Mouse (Mus musculus): ENCODE measurements around the gene Gm21970. TPM values are rescaled to one million over a fixed set of nuclear protein-coding genes. Genes with fewer than 3 reads are reported as not detected.
"Not testable (repeated sequence)": the region's sequence is repeated elsewhere in the genome, so short reads cannot be mapped to it uniquely, and the experiment has no call there.

Gm21970 gene
- polyA plus RNA-seq, 1 experiment from 2014 or later, result not detected

DNA sequence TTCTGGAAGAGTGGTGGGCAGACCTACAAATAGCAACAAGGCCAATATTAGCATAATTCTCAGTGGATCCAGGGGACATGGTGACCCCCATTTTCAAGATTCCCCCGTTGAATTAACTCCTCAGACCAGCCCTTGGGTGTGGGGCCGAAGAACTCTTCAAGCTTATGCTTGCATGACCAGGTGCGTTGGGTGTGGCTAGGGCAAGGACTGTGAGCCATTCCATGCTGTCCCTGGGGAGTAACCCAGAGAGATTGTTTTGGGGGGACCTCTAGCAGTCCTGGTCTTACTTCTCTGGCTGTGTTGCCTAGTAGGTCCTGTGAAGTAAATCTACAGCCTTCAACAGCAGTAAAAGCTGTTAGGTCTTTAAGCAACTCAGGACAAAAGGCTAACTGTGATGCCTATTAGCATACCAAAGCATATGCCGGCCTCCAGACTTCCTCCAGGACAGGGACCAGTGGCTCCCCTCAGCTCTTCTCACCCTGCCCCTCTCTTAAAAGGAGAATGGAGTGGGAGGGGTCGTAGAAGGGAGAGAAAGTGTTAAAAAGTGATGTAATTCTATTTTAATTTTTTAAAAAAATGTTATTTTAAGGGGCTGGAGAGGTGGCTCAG lies 41.3 kb downstream of the Gm21970 start:
- 36% methylated on average over 5 of the region's 5 CpGs for WGBS

DNA sequence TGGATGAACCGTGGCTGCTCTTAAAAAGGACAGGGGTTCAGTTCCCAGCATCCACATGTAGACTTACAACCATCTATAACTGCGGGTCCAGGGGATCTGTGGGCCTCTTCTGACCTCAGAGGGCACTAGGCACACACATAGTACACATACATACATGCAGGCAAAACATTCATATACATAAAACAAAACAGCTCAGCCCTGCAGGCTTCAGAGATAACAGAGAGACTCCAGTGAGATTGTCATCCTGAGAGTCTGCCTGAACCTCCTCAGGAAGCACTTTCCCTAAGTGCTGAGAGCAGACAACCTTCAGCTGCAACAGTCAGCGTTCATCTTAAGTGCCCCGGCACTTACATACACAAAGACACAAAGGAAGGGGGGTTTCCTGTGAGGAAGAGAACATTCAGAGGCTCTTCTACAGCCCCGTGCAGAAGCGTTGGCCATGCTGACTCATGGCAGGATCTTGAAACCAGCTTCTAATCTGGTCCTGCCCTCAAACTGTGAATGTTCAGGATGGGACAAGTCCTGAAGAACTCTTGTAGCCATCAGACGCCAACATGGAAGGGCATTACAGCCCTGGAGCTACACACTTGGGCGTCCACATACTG lies 41.9 kb downstream of the Gm21970 start:
- Histone ChIP-seq H3K4me2 (replicated peaks) (no peak overlapping the region), H3K4me3 (no peak overlapping the region), H3K9me3 (no peaks in the 10 kb centered on the region), H3K4me1 (no peaks in the 10 kb centered on the region), H3K9ac (replicated peaks) (no peak overlapping the region), H3K27me3 (no peaks in the 10 kb centered on the region), H3K27ac (replicated peaks) (no peak overlapping the region), H3K36me3 (no peaks in the 10 kb centered on the region)
- no peak for ATAC-seq (replicated peaks)
- 66% methylated on average over 8 of the region's 8 CpGs for WGBS

More for the DNA sequence above, 41.3 kb downstream of the Gm21970 start:
- Histone ChIP-seq H3K4me2 (replicated peaks) (no peak overlapping the region), H3K9ac (replicated peaks) (no peak overlapping the region), H3K27ac (replicated peaks) (no peak overlapping the region), H3K9me3 (no peaks in the 10 kb centered on the region), H3K36me3 (no peaks in the 10 kb centered on the region), H3K27me3 (no peaks in the 10 kb centered on the region), H3K4me3 (no peak overlapping the region), H3K4me1 (no peaks in the 10 kb centered on the region)
- no peak for ATAC-seq (replicated peaks)

DNA sequence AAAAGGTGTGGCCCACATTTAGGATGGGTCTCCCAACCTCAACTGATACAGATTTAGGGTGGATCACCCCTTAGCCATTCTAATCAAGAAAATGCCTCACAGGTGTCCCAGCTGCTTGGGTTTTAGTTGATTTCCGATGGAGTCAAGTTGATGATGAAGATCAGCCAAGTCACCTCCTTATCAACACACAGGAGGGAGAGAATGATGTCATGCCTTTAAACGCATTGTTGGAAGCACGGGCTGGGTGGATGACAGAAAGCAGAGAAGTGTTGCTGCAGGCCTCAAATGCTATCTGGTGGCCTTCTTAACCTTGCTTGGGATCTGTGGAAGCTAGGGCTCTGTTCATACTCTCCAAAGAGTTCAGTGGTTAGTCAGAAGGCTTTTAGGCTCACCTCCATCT lies 42.6 kb downstream of the Gm21970 start:
- Histone ChIP-seq H3K4me3 (no peak overlapping the region), H3K4me2 (replicated peaks) (no peak overlapping the region), H3K9me3 (no peaks in the 10 kb centered on the region), H3K27ac (replicated peaks) (no peak overlapping the region), H3K4me1 (no peaks in the 10 kb centered on the region), H3K27me3 (no peaks in the 10 kb centered on the region), H3K36me3 (no peaks in the 10 kb centered on the region), H3K9ac (replicated peaks) (no peak overlapping the region)
- ATAC-seq (replicated peaks), result no peak
- 92% methylated on average over 3 of the region's 3 CpGs for WGBS

GRCm38 (mm10) chr16:91438081-91438480 lies 46.6 kb downstream of the Gm21970 start:
- H3K4me1 ChIP-seq, result no peaks in the 10 kb centered on the region
- 77% methylated on average over 3 of the region's 3 CpGs for WGBS

GRCm38 (mm10) chr16:91438599-91438998 lies 47.1 kb downstream of the Gm21970 start:
- not testable (repeated sequence) for H3K36me3 ChIP-seq; H3K9me3 ChIP-seq; H3K4me2 ChIP-seq (replicated peaks); H3K27me3 ChIP-seq; H3K4me1 ChIP-seq; H3K4me3 ChIP-seq; ATAC-seq (replicated peaks); H3K27ac ChIP-seq (replicated peaks); H3K9ac ChIP-seq (replicated peaks)
- 91% methylated on average over 1 of the region's 1 CpGs for WGBS

More at GRCm38 (mm10) chr16:91438081-91438480, 46.6 kb downstream of the Gm21970 start:
- no peaks in the 10 kb centered on the region for H3K36me3 ChIP-seq
- no peak overlapping the region for H3K9ac ChIP-seq (replicated peaks)
- no peak overlapping the region for H3K4me3 ChIP-seq
- no peaks in the 10 kb centered on the region for H3K9me3 ChIP-seq
- H3K4me2 ChIP-seq (replicated peaks), result no peak overlapping the region
- H3K27ac ChIP-seq (replicated peaks), result no peak overlapping the region
- H3K27me3 ChIP-seq, result no peaks in the 10 kb centered on the region
- no peak for ATAC-seq (replicated peaks)

DNA sequence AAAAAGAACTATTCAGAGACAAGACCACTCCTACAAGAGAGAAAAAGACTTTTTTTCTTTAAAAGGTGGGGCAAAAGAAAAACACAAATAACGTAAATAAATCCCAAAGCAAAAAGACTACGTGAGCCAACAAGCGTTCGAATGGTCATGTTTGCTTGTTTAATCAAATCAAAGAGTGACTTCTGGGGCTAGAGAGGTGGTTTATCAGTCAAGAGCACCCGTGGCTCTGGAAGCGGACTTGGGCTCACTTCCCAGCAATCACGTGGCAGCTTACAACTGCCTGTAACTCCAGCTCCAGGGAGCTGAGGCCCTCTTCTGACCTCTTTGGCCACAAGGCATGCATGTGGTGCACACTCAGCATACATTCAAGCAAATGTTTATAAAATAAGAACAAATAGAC lies 49.8 kb downstream of the Gm21970 start:
- H3K4me3 ChIP-seq, result no peak overlapping the region
- 73% methylated on average over 7 of the region's 7 CpGs for WGBS
- H3K27me3 ChIP-seq, result no peaks in the 10 kb centered on the region
- ATAC-seq (replicated peaks), result no peak
- H3K4me2 ChIP-seq (replicated peaks), result no peak overlapping the region
- no peaks in the 10 kb centered on the region for H3K4me1 ChIP-seq
- no peak overlapping the region for H3K9ac ChIP-seq (replicated peaks)
- H3K36me3 ChIP-seq, result no peaks in the 10 kb centered on the region
- H3K27ac ChIP-seq (replicated peaks), result no peak overlapping the region
- no peaks in the 10 kb centered on the region for H3K9me3 ChIP-seq

DNA sequence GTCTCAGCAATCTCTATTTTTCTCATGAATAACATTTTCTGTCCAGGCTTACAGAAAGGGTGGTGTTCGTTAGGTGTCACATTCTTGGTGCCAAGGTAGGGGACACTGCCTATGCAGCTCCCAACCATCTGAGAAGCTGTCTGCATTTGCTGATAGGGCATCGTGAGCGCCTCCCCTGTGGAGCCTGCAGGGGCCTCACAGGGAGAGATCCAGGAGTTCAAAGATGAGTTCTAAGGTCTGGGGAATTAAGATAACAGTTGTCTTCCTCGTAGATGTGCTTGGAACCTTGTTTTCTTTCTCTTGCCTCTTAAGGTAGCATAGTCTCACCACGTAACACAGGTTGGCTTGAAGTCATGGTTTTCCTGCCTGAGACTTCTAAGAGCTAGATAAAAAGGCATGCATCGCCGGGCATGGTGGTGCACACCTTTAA lies 50.3 kb downstream of the Gm21970 start:
- Histone ChIP-seq H3K9ac (replicated peaks) (no peak overlapping the region), H3K4me1 (no peaks in the 10 kb centered on the region), H3K9me3 (no peaks in the 10 kb centered on the region), H3K27ac (replicated peaks) (no peak overlapping the region), H3K4me3 (no peak overlapping the region), H3K36me3 (no peaks in the 10 kb centered on the region), H3K27me3 (no peaks in the 10 kb centered on the region), H3K4me2 (replicated peaks) (no peak overlapping the region)
- ATAC-seq (replicated peaks), result no peak
- 84% methylated on average over 7 of the region's 7 CpGs for WGBS

DNA sequence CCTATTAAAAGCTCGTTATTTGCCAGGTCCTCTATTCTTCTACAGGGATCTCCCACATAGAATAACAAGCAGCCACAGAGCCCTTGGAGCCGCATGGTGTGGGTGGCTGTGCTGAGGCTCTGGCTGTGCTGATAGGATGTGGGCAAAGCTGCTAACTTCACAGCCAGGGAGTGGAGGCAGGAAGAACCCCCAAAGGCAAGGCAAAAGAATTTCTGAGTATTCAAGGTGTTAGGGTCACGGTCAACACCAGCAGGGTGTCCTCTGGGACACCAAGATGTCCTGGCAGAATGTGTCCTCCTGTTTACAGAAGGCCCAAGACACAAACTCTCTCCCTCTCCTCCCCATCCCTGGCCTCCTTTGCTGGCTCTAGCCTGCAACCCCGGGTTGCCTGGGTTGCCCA lies 50.9 kb downstream of the Gm21970 start:
- H3K27ac ChIP-seq (replicated peaks), result no peak overlapping the region
- no peaks in the 10 kb centered on the region for H3K36me3 ChIP-seq
- no peak overlapping the region for H3K4me3 ChIP-seq
- 58% methylated on average over 4 of the region's 4 CpGs for WGBS
- H3K27me3 ChIP-seq, result no peaks in the 10 kb centered on the region
- ATAC-seq (replicated peaks), result no peak
- H3K4me1 ChIP-seq, result no peaks in the 10 kb centered on the region
- H3K9me3 ChIP-seq, result no peaks in the 10 kb centered on the region
- H3K9ac ChIP-seq (replicated peaks), result no peak overlapping the region
- H3K4me2 ChIP-seq (replicated peaks), result no peak overlapping the region

DNA sequence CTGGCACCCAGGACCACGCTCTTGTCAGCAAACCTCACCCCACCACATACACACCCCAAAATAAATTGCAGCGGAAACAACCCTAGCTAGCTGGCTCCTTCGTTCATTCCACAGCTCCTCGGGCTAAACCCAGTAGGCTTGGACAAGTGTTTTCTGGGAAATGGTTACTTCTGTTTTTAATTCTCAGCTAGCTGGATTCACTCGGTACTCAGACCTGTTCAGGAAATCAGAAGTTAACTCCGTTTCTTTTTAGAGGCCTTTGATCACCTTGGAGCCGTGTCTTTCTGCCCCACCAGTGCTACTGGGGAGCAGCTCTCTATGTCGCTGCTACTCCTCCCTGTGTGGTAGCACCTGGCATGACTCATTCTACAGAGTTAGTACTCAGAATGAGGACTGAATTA lies 51.7 kb downstream of the Gm21970 start:
- 83% methylated on average over 8 of the region's 8 CpGs for WGBS

DNA sequence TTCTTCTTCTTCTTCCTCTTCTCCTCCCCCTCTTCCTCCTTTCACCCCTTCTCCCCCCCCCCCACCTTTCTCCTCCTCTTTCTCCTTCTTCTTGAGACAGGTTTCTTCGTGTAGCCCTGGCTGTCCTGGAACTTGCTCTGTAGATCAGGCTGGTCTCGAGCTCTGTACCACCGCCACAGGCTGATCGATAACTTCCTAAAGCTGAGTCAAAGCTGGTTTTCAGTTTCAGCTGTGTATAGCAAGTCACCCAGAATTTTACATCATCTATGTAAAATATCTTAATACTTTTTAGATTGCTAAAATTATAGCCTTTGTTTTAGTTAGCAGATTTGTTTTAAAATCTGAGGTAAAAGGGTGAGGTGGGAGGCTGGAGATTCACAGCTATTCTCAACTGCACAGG lies 53.3 kb downstream of the Gm21970 start:
- 88% methylated on average over 4 of the region's 4 CpGs for WGBS
- no peak for ATAC-seq (replicated peaks)
- Histone ChIP-seq H3K36me3 (no peaks in the 10 kb centered on the region), H3K4me3 (no peak overlapping the region), H3K4me1 (no peaks in the 10 kb centered on the region), H3K9me3 (no peaks in the 10 kb centered on the region), H3K27me3 (no peaks in the 10 kb centered on the region), H3K9ac (replicated peaks) (no peak overlapping the region), H3K4me2 (replicated peaks) (no peak overlapping the region), H3K27ac (replicated peaks) (no peak overlapping the region)

More for the DNA sequence above, 51.7 kb downstream of the Gm21970 start:
- Histone ChIP-seq H3K27ac (replicated peaks) (no peak overlapping the region), H3K4me2 (replicated peaks) (no peak overlapping the region), H3K4me1 (no peaks in the 10 kb centered on the region), H3K27me3 (no peaks in the 10 kb centered on the region), H3K9ac (replicated peaks) (no peak overlapping the region), H3K9me3 (no peaks in the 10 kb centered on the region), H3K36me3 (no peaks in the 10 kb centered on the region), H3K4me3 (no peak overlapping the region)
- ATAC-seq (replicated peaks), result no peak

DNA sequence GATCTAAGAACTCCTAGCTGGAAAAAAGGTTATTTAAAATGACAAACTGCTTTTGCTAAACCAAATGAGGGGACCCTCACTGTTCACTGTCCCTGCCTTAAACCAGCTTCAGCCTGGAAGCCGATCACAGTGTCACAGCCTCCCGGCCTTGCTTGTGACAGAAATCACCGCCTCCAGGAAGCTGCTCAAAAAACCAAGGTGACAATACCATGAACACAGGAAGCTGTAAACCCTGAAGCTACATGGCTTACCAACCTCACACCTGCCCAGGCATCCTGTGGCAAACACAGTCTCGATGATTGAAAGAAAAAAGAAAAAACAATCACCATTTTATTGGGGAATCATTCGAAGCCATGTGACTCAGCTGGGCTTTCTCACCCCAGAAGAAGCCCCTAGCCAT lies 54.0 kb downstream of the Gm21970 start:
- Histone ChIP-seq H3K27me3 (no peaks in the 10 kb centered on the region), H3K4me2 (replicated peaks) (no peak overlapping the region), H3K9me3 (no peaks in the 10 kb centered on the region), H3K27ac (replicated peaks) (no peak overlapping the region), H3K4me1 (no peaks in the 10 kb centered on the region), H3K9ac (replicated peaks) (no peak overlapping the region), H3K36me3 (no peaks in the 10 kb centered on the region), H3K4me3 (no peak overlapping the region)
- 90% methylated on average over 5 of the region's 5 CpGs for WGBS
- no peak for ATAC-seq (replicated peaks)

- H3K4me2 ChIP-seq (replicated peaks), result no peak overlapping the region
- no peak overlapping the region for H3K9ac ChIP-seq (replicated peaks)
- H3K27ac ChIP-seq (replicated peaks), result no peak overlapping the region
- no peak overlapping the region for H3K4me3 ChIP-seq
- no peaks in the 10 kb centered on the region for H3K9me3 ChIP-seq
- H3K4me1 ChIP-seq, result no peaks in the 10 kb centered on the region
- no peaks in the 10 kb centered on the region for H3K27me3 ChIP-seq
- H3K36me3 ChIP-seq, result no peaks in the 10 kb centered on the region
- WGBS, result 69% methylated on average over 8 of the region's 8 CpGs
- no peak for ATAC-seq (replicated peaks)
Measured at GRCm38 (mm10) chr16:91446778-91447511, 55.4 kb downstream of the Gm21970 start.

All from forebrain, embryonic 15.5 days (tissue).